Mouse (Mus musculus) gastrocnemius, postnatal 10 days (tissue): Measurements from ENCODE around the gene 1700003H04Rik. TPM values are rescaled to one million over a fixed set of nuclear protein-coding genes. Genes with fewer than 3 reads are reported as not detected.

Experiments used
- DNase-seq: peaks from one replicate; pipeline ENCODE4 v3.0.0; 2021; ENCODE audit warnings: mixed read lengths
- long read RNA-seq, 2 experiments: library from polyadenylated mRNA; stranded (forward); transcript quantifications; one replicate each; pipeline ENCODE4 v2.0.0; 2021
- total RNA-seq, 2 experiments: library from RNA; stranded (reverse); gene quantifications; 2 replicates each; pipeline ENCODE4 v1.2.3; 2021

Gene 1700003H04Rik
- not detected for total RNA-seq
- long read RNA-seq, experiment 1: 0 reads
- long read RNA-seq, experiment 2: 0 reads

DNA sequence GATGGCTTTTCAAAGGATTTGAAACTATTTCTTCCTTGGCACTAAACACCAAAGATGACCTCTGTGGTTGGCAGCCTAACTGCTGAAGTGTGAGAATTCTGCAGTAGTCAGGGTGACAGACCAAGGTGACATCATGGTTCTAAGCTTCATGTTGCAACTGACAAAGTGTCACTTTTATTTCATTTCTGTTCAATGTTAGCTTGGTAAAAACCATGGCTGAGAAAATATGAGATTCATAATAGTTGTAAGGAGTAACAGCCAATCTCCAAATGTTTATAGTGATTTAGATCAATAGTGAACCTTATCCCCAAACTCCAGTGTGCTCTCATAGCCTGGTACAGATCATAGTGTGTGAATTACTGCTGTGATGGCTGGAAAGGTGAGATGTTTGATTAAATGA is at the start of gene 1700003H04Rik:
Gene 1700003H04Rik (minus strand): TSS at position 101 of the 400 bp plus-strand sequence.
- DNase-seq: no peak

GRCm38 (mm10) chr3:124623031-124623430 is 42.1 kb upstream of the 1700003H04Rik start:
- no peak for DNase-seq

- no peak for DNase-seq
Measured at GRCm38 (mm10) chr3:124613287-124613686, 32.4 kb upstream of the 1700003H04Rik start.

GRCm38 (mm10) chr3:124609956-124610355 is 29.1 kb upstream of the 1700003H04Rik start:
- DNase-seq: no peak

DNA sequence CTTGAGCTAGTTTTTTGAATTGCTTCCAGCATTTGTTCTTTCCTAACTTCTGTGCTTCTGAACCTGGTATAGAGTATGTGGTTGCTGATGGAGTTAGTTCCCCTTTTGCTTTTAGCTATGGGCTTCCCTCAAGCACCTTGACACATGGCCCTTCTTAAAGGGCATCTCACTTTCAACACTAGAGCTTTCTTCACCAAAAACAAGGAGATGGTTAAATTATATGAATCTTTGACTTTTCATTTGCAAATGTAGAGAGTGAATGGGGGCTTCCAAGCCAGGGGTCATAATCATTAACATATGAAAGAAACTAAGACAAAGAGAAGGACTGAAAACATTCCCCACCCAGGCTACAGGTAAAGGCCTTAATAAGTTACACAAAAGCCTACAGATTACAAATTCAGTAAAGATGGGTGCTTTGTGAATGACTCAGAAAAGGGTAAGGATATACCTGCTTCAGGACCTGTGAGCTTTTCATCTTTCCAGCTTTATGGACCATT is 25.2 kb upstream of the 1700003H04Rik start:
- DNase-seq: no peak

GRCm38 (mm10) chr3:124605518-124605917 is 24.6 kb upstream of the 1700003H04Rik start:
- DNase-seq: no peak

- DNase-seq: no peak
Measured at GRCm38 (mm10) chr3:124597789-124598188, 16.9 kb upstream of the 1700003H04Rik start.

GRCm38 (mm10) chr3:124587534-124587933 is 6.6 kb upstream of the 1700003H04Rik start:
- DNase-seq: no peak

GRCm38 (mm10) chr3:124585761-124586160 is 4.9 kb upstream of the 1700003H04Rik start:
- DNase-seq: no peak

GRCm38 (mm10) chr3:124557317-124557716 is 23.6 kb downstream of the 1700003H04Rik start:
- DNase-seq: no peak

GRCm38 (mm10) chr3:124555963-124556362 is 24.9 kb downstream of the 1700003H04Rik start:
- DNase-seq: no peak

DNA sequence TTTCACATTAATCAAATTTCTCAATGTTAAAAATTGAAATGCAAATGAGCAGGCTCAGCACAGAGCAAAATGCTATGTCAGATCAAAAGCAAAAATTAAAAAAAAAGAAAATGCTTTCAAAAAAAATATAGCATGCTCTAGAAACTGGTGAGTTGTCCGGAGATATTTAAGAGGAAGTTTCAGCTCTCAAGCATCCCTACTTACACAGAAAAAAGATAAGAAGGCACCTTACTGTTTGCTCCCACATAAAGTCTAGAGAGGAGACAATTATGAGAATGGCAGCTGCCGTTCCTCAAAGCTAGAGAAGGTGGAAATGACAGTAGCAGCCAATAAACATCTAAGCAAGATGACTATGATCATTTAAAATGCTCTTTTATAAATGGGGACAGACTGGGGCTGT is 25.8 kb downstream of the 1700003H04Rik start:
- no peak for DNase-seq

GRCm38 (mm10) chr3:124548898-124549297 is 32.0 kb downstream of the 1700003H04Rik start:
- DNase-seq: no peak

DNA sequence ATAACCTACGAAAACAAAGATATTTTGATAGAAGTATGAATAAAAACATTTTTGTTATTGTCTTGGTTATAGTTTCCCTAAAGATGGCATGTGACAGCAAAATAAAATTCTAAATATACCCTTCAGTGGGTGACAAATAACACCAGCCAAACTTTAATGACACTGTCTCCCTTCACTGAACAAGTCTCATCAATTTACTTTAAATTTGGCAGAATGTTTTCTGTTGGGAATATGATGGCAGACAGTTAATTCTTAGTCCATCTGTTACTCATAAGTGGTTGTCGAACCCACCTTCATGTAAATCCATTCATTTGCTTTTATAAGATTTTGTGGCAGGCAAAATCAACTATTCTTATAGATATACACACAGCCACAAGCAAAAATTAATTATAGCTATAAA is 42.6 kb downstream of the 1700003H04Rik start:
- no peak for DNase-seq

GRCm38 (mm10) chr3:124536602-124537001 is 44.3 kb downstream of the 1700003H04Rik start:
- no peak for DNase-seq

GRCm38 (mm10) chr3:124518786-124519185 is 62.1 kb downstream of the 1700003H04Rik start:
- no peak for DNase-seq

Other genes starting within 250 kb of the 1700003H04Rik start
- not detected for gene 1700006A11Rik, start 155.1 kb downstream of the 1700003H04Rik start, total RNA-seq